Mouse (Mus musculus) midbrain, embryonic 11.5 days (tissue): ENCODE measurements at regions not wholly inside any gene's neighbourhood (a gene's known extent, or its start where the extent isn't known, plus 50 kb on each side); places are given as distances from the start of the nearest gene placed in this dataset.

Source experiments
- ATAC-seq: fragments of 200-750 bp; cut with Nextera tagmentation; 2 replicates; pipeline ENCODE4 v1.8.0; 2017; ENCODE audit warnings: moderate TSS enrichment, moderate library complexity; ENCODE audit not compliant: low FRiP score
- DNase-seq: peaks from one replicate; pipeline ENCODE4 v3.0.0; 2015; ENCODE audit warnings: low spot score; ENCODE audit errors: missing footprints
- H3K27ac ChIP-seq: fragments of 300-500 bp; sonication (generic); 2 replicates; pipeline ENCODE4 v1.5.1; 2014; ENCODE audit warnings: low read depth, low read length
- H3K27me3 ChIP-seq: fragments of 300-500 bp; sonication (generic); 2 replicates; pipeline ENCODE4 v1.6.1; 2014; ENCODE audit warnings: mild to moderate bottlenecking, low read length, moderate library complexity, mixed read lengths; ENCODE audit not compliant: control insufficient read depth, insufficient read depth
- H3K36me3 ChIP-seq: fragments of 300-500 bp; sonication (generic); 2 replicates; pipeline ENCODE4 v1.6.1; 2014; ENCODE audit warnings: mild to moderate bottlenecking, low read length, moderate library complexity, mixed read lengths; ENCODE audit not compliant: control insufficient read depth, insufficient read depth
- H3K4me1 ChIP-seq: fragments of 300-500 bp; sonication (generic); 2 replicates; pipeline ENCODE4 v1.6.1; 2014; ENCODE audit warnings: low read length; ENCODE audit not compliant: control insufficient read depth, insufficient read depth
- H3K4me2 ChIP-seq: fragments of 300-500 bp; sonication (generic); 2 replicates; pipeline ENCODE4 v1.6.1; 2014; ENCODE audit warnings: mild to moderate bottlenecking, moderate library complexity
- H3K4me3 ChIP-seq: fragments of 300-500 bp; sonication (generic); 2 replicates; pipeline ENCODE4 v1.5.1; 2014; ENCODE audit warnings: low read depth, low read length
- H3K9ac ChIP-seq: fragments of 300-500 bp; sonication (generic); 2 replicates; pipeline ENCODE4 v1.6.1; 2014; ENCODE audit warnings: low read length
- H3K9me3 ChIP-seq: fragments of 300-500 bp; sonication (generic); 2 replicates; pipeline ENCODE4 v1.6.1; 2016; ENCODE audit warnings: low read length; ENCODE audit not compliant: control insufficient read depth
- WGBS: fragments of 180-500 bp; shearing (Covaris S2); extraction: QIAGEN DNeasy Blood & Tissue Kit; methylation state at CpG from one replicate; pipeline ENCODE4 v1.1.7; 2014; 5-methylcytosine and 5-hydroxymethylcytosine counted together

- DNase-seq (no peak), ATAC-seq (no peak)
- H3K9me3 ChIP-seq: no peaks in the 10 kb centered on the region
- H3K27ac ChIP-seq: no peak overlapping the region
- H3K9ac ChIP-seq: no peak overlapping the region
- no peak overlapping the region for H3K4me3 ChIP-seq
- 76% methylated on average over 2 of the region's 2 CpGs for WGBS
- H3K4me2 ChIP-seq: no peak overlapping the region
- H3K36me3 ChIP-seq: no peaks in the 10 kb centered on the region
- H3K27me3 ChIP-seq: no peaks in the 10 kb centered on the region
- H3K4me1 ChIP-seq: no peaks in the 10 kb centered on the region
These were observed 592.2 kb upstream of the Slit2 start for GRCm38 (mm10) chr5:47390735-47391134.

GRCm38 (mm10) chr5:47396874-47397273, 586.1 kb upstream of the Slit2 start:
- 78% methylated on average over 9 of the region's 9 CpGs for WGBS
- Histone ChIP-seq H3K36me3 (no peaks in the 10 kb centered on the region), H3K9me3 (no peaks in the 10 kb centered on the region), H3K4me1 (no peaks in the 10 kb centered on the region), H3K4me3 (no peak overlapping the region), H3K4me2 (no peak overlapping the region), H3K9ac (no peak overlapping the region), H3K27me3 (no peaks in the 10 kb centered on the region), H3K27ac (no peak overlapping the region)
- ATAC-seq (no peak), DNase-seq (no peak)

DNA sequence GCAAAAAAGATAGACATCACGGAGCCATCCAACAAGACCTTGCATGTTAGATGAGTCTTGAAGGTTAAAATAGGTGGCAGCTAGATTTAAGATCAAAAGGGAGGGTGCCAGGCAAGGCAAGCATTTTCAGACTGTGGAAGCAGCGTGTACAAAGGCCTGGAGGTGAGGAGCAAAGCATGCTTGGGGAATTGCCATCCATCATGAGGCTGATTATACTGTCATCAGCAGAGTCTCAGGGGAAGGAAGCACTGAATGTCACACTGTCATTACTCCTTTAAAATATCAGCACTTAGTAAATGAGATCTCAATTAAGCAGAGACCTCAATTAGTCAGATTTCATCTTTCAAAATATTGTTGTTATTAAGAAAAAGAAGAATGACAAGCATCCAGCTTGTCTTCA, 561.0 kb upstream of the Slit2 start:
- H3K4me3 ChIP-seq: no peak overlapping the region
- H3K4me2 ChIP-seq: no peak overlapping the region
- no peaks in the 10 kb centered on the region for H3K27me3 ChIP-seq
- no peaks in the 10 kb centered on the region for H3K36me3 ChIP-seq
- no peaks in the 10 kb centered on the region for H3K9me3 ChIP-seq
- no peak overlapping the region for H3K27ac ChIP-seq
- no peak for DNase-seq
- H3K9ac ChIP-seq: no peak overlapping the region
- 79% methylated on average over 2 of the region's 2 CpGs for WGBS
- no peak for ATAC-seq
- H3K4me1 ChIP-seq: peaks cover 5% of the 10 kb centered on the region; the same call in 1 of the 2 replicates

- no peak overlapping the region for H3K9ac ChIP-seq
- H3K27ac ChIP-seq: no peak overlapping the region
- 82% methylated on average over 4 of the region's 4 CpGs for WGBS
- no peak overlapping the region for H3K4me2 ChIP-seq
- no peak for DNase-seq
- peak; percentile 40; the same call in 1 of the 2 replicates for ATAC-seq
- H3K4me1 ChIP-seq: peaks cover 5% of the 10 kb centered on the region; the same call in 1 of the 2 replicates
- H3K36me3 ChIP-seq: no peaks in the 10 kb centered on the region
- H3K4me3 ChIP-seq: no peak overlapping the region
- H3K9me3 ChIP-seq: no peaks in the 10 kb centered on the region
- no peaks in the 10 kb centered on the region for H3K27me3 ChIP-seq
These were observed 556.9 kb upstream of the Slit2 start for GRCm38 (mm10) chr5:47426040-47426439.

- Histone ChIP-seq H3K4me1 (peaks cover 5% of the 10 kb centered on the region), H3K27ac (no peak overlapping the region), H3K4me3 (no peak overlapping the region), H3K9me3 (no peaks in the 10 kb centered on the region), H3K9ac (no peak overlapping the region), H3K36me3 (no peaks in the 10 kb centered on the region), H3K27me3 (no peaks in the 10 kb centered on the region), H3K4me2 (no peak overlapping the region)
- DNase-seq: peak; percentile 87
- peak; percentile 60 for ATAC-seq
- 50% methylated on average over 6 of the region's 6 CpGs for WGBS
These were observed 556.5 kb upstream of the Slit2 start for GRCm38 (mm10) chr5:47426467-47426866.

- 72% methylated on average over 10 of the region's 10 CpGs for WGBS
- no peaks in the 10 kb centered on the region for H3K27me3 ChIP-seq
These were observed 553.4 kb upstream of the Slit2 start for GRCm38 (mm10) chr5:47429217-47430172.

GRCm38 (mm10) chr5:47431599-47432328, 551.2 kb upstream of the Slit2 start:
- peaks cover 3% of the 10 kb centered on the region; the same call in 1 of the 2 replicates for H3K4me1 ChIP-seq
- H3K9me3 ChIP-seq: no peaks in the 10 kb centered on the region
- DNase-seq (peak; percentile 85), ATAC-seq (peak; percentile 59; the same call in 1 of the 2 replicates)
- no peak overlapping the region for H3K9ac ChIP-seq
- no peak overlapping the region for H3K4me3 ChIP-seq
- H3K36me3 ChIP-seq: no peaks in the 10 kb centered on the region
- no peak overlapping the region for H3K4me2 ChIP-seq
- H3K27ac ChIP-seq: no peak overlapping the region
- no peaks in the 10 kb centered on the region for H3K27me3 ChIP-seq
- WGBS: 12% methylated on average over 5 of the region's 5 CpGs

More at GRCm38 (mm10) chr5:47429217-47430172, 553.4 kb upstream of the Slit2 start:
- DNase-seq (peak; percentile 78), ATAC-seq (no peak)
- H3K27ac ChIP-seq: no peak overlapping the region
- H3K9ac ChIP-seq: no peak overlapping the region
- H3K4me3 ChIP-seq: no peak overlapping the region
- no peak overlapping the region for H3K4me2 ChIP-seq
- H3K9me3 ChIP-seq: no peaks in the 10 kb centered on the region
- H3K36me3 ChIP-seq: no peaks in the 10 kb centered on the region
- H3K4me1 ChIP-seq: peaks cover 8% of the 10 kb centered on the region

DNA sequence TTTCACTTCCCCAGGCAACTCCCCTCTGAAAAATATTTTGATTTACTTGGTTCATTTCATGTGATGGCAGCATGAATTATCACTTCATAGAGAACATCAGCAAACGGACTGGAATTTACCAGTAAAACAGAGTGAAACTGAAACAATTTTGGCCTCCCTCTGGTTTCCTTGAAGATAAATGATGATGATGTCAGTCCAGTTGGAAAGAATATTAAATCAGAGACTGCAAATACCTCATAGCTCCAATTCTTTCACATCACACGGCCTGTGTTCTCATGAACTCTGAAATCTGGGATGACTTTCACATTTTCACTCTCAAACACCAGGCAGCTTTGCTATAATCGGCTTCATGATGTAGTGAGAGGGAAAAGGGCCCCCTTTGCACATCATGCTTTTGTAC, 546.5 kb upstream of the Slit2 start:
- Histone ChIP-seq H3K27me3 (no peaks in the 10 kb centered on the region), H3K36me3 (no peaks in the 10 kb centered on the region), H3K4me1 (peaks cover 3% of the 10 kb centered on the region; the same call in 1 of the 2 replicates), H3K4me3 (no peak overlapping the region), H3K27ac (no peak overlapping the region), H3K9ac (no peak overlapping the region), H3K4me2 (no peak overlapping the region), H3K9me3 (no peaks in the 10 kb centered on the region)
- ATAC-seq (no peak), DNase-seq (peak; percentile 72)
- 75% methylated on average over 3 of the region's 3 CpGs for WGBS
